Mouse (Mus musculus) right cerebral cortex, postnatal 10 days (tissue): ENCODE measurements around the gene Fyn.
A peak's percentile ranks its signal among the peaks of the same experiment; 100 is the strongest.

Source experiments
- DNase-seq, 2 experiments: peaks; one replicate each; pipeline ENCODE4 v3.0.0; 2021; ENCODE audit warnings: low spot score in 2 of 2

Gene Fyn

GRCm38 (mm10) chr10:39379287-39379686 is 10.6 kb downstream of the Fyn start:
- no peak for DNase-seq

DNA sequence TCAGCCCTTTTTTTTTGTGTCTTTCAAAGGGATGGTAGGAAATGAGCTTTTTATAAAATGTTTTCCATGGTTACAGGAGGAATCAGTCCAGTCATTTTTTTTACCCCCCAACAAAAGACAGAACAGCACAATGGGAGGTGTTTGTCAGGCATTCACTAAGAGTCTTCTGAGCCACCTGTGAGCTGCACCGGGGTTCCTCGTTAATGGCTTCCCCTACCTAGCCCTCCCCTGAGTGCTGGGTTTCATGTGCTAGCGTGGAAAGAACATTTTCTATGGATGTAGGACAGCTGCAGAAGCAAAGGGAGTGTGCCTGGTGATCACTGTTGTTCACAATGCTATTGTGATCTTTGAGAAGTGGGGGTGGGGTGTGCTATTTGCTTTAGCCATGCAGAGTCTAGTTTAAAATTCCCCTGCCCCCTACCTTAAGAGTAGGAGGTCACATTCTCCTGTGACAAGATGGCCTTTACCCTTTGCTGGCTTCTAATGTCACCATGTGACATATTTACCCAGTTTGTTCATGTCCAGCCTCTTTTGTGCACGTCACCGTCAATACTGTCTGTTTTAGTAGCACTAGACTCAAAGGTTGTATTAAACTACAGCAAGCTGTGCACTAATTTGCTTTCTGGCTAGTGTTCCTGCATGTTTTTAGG is 11.2 kb downstream of the Fyn start:
- DNase-seq: no peak

GRCm38 (mm10) chr10:39385259-39385658 is 16.6 kb downstream of the Fyn start:
- DNase-seq: peak in 1 of 2 experiments; percentile 38

DNA sequence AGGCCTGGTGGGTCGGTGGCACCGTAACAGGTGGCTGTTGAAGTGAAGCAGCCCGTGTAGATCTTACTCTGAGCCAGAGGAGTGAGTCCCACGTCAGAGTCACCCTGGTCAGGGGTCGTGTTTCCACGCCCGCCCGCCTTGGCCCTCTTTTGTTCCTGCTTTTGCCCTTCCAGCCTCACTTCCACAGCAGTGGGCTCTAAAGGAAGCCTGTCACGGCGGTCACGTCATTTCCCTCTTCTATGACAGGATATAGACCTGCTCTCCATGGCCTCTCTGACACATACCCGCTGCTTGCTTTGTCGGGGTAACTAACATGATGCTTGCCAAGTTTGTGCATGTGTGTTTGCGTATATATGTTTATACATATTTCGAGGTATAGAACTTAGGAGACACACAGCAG is 17.5 kb downstream of the Fyn start:
- no peak for DNase-seq

DNA sequence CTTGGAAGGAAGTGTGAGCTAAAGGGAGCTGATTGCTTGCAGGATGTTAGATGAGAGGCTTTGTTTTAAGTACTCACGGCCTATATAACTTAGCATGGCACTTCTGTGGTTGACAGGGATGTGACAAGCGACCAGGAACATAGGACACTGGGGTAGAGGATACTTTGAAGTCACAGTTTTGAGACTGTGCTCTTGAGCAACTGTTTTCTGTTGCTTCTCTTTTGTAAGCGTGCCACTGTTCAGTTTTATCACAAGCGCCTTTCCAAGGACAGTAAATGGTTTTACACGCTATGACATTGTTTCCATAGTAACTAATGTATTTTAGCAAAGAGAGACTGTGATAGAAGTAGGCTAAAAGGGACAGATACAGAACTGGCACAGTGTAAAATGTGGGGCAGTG is 18.4 kb downstream of the Fyn start:
- DNase-seq: no peak

DNA sequence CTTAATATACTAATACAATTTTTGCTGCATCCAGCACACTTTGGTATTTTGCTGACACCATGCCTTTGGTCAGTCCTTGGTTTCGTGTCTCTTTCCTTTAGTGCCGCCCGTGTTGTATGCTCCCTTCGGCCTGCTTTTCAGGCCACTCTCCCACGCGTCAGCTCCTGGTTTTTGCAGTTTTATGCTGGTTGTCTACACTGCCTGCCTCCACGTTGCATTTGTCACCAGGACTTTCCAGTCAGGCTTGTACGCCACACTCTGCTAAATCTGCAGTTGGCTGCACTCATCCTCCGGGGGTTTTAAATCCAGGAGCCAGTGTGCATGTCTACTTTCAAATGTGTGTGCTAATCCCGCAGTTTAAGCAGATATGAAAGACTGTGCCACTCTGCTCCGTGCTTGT is 18.9 kb downstream of the Fyn start:
- no peak for DNase-seq

DNA sequence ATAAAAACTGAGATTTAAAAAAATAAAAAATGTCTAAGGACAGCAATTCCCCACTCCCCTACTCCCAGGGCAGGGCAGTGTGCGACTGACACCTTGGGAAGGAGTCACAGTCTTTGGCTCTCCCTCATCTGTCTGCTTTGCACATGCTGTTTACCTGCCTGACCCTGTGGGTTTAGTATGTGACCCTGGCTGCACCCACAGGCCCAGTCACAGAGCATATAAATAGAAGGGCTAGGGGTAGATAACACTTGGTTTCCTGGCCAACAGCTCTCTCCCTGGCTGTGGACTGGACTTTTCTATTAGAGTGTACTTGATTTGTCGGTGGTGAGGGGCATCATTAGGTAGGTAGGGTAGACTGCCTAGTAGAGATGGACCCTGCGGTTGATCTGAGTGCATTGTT is 19.5 kb downstream of the Fyn start:
- peak in 1 of 2 experiments; percentile 20 for DNase-seq

GRCm38 (mm10) chr10:39389451-39389891 is 20.8 kb downstream of the Fyn start:
- peak; percentile 71 to 82 for DNase-seq

- no peak for DNase-seq
These were observed 21.9 kb downstream of the Fyn start for GRCm38 (mm10) chr10:39390541-39390940.

DNA sequence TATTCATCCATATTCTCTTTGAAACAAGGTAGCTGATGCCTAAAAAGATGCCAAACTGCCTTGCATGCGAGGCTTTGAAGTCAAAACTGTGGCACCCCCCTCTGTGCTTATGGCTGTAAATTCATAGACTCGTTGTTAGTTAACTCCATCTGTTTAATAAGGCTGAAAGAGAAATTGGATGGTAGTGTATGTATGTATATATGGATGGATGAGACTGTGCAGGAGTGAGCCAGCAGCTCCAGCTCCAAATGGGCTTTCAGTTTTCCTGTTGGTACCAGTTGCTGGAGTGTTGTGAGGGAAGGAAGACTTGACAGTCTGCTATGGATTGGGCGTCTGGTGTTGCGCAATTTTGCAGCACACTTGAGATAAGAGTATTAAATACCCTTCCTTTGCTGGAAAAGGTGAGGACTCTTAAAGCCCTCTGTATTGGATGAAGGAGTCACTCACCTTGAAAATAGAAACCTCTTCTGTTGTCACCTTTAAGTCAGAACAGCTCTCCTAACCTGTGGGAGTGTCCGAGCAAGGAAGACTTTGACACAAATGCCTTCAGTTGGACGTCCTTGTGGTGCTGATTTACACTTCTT is 24.3 kb downstream of the Fyn start:
- DNase-seq: no peak

GRCm38 (mm10) chr10:39395544-39395943 is 26.9 kb downstream of the Fyn start:
- DNase-seq: no peak

DNA sequence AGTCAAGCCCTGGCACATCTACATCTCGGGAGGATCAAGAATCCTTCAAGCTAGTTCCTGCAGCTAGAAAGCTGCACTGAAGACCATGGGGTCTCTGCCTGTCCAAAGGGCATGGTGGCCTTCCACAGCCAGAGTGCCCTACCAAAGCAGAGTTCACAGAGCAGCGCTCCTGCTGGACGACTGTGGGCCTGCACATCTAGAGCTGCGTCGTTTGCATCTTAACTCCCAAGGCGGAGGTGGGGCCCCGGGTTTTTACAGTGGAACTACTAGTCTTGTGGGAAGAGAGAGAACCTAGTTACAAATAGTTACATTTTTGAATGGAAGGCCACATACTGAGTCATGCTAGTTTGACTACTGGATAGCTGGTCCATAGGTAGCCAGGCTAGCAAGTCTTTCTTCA is 30.3 kb downstream of the Fyn start:
- DNase-seq: no peak

DNA sequence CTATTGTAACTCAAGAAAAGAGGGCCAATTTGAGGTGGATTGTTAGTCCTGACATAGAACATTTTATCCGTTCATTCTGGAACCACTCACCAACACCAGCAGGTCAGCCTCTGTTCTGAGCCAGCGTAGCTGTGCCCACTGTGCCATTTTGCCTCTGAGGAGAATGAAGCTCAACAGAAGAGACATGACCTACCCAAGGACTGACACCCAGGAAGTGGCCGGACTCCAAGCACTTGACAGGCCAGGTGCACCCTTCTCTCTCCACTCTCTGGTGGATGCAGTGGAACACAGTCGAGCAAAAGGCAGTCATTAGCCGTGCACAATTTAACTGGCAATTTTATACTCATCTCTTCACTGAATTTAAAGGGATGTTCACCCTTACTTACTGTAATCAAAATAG is 31.5 kb downstream of the Fyn start:
- peak in 1 of 2 experiments; percentile 29 for DNase-seq

DNA sequence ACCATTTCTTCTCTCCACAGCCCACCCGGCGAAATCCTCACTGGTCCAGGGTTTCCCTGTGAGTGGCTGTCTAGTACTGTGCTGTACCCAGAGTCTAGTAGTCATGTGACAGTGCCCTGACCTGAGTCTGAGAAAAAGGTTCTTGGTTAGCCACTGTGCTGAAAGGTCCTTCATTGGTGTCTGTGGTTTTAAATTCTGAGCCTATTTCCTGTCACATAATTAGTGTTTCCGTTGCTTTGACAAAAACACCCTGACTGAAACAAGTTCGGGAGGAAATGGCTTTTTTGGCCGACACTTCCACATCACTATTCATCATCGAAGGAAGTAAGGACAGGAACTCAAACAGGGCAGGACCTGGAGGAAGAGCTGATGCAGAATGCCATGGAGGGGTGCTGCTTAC is 33.8 kb downstream of the Fyn start:
- no peak for DNase-seq

GRCm38 (mm10) chr10:39403706-39404105 is 35.1 kb downstream of the Fyn start:
- DNase-seq: no peak

DNA sequence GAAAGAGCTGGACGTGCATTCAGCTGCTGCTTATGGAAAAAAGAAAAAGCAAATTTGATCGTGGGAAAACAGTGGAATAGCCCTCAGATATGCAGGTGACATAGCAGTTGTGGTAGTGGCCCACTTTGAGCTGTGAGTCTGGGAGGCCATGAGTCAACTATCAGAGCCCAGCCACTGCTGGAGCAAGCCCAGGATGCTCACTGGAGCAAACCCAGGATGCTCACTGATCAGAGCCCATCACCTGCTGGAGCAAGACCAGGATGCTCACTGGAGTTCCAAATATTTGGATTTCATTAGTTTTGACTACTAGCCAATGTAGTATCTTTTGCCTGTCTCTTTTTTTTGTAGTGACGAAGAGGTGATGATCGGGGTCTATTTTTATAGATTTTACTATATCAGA is 35.5 kb downstream of the Fyn start:
- DNase-seq: no peak

DNA sequence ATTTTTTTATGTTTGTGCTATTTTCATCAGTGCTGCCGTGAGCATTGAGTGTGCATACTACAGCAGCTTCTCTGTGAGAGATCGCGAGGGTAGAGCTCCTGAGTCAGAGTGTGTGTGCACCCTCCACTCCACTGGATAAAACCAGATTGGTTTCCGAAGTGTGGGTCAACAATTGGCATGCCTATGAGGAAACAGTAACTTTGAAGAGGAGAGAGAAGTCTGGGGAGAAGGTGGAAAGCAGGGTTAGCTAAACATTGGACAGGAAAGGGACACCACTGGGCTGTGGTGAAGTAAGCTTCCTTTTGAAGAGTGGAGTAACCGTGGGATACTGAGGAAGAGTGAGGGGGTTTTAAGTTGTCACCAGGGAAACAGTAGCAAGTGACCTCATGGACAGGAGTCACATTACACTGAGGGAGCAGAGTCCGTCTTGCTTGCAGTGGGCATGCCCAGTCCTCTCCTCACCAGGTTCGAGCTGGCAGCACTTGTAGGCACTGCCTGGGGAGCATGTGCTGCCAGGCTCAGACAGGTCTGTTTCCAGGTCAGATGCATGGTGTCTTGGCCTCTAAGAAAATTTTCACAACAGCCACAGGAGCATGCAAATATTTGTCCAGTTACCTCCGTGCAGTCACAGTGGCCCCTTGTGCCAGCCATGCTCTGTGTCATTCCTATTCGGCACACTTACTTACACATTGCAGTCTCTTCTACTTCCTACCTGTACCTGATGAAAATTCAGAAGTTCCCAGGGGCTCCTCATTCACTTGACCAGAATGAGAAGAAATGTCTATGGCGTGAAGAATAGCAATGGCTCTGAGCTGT is 37.5 kb downstream of the Fyn start:
- peak in 1 of 2 experiments; percentile 19 for DNase-seq

DNA sequence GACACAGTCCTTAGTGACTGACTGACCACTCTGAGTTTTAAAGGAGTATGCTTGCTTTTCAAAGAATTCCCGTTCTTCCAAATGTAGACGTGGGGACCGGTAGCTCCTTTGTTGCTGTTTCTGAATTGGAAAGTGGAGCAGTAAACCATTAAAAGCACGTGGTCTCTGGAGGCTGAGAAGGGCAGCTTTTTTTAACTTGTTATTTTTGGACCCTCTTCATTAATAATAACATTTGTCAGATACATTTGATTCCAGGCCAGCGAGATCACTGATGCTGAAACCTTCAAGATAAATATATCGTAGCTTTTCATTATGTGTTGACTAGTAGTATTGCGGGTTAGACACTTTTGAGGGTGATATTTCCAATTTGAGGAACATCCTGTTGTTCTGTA is 38.1 kb downstream of the Fyn start:
- no peak for DNase-seq

DNA sequence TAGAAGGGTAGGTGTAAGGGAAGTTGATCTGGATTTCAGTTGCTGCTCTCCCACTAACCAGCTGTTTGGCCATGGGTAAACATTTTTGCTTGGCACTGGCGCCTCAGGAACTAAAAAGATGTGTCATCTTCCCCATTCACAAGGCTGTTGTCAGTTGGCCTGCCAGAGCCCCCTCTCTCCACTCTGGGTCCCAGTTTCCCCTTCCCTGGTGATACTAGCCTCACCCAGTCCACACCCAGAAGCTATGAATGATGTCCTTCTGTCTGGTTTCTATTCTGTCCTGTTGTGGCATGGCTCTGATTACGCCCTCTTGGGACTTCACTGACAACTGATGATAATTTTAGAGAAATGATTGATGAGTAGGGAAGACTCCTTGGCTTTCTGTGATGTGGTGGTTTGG is 38.9 kb downstream of the Fyn start:
- DNase-seq: no peak

- DNase-seq: no peak
These were observed 40.9 kb downstream of the Fyn start for GRCm38 (mm10) chr10:39409602-39410001.

- no peak for DNase-seq
These were observed 41.5 kb downstream of the Fyn start for GRCm38 (mm10) chr10:39410151-39410649.

DNA sequence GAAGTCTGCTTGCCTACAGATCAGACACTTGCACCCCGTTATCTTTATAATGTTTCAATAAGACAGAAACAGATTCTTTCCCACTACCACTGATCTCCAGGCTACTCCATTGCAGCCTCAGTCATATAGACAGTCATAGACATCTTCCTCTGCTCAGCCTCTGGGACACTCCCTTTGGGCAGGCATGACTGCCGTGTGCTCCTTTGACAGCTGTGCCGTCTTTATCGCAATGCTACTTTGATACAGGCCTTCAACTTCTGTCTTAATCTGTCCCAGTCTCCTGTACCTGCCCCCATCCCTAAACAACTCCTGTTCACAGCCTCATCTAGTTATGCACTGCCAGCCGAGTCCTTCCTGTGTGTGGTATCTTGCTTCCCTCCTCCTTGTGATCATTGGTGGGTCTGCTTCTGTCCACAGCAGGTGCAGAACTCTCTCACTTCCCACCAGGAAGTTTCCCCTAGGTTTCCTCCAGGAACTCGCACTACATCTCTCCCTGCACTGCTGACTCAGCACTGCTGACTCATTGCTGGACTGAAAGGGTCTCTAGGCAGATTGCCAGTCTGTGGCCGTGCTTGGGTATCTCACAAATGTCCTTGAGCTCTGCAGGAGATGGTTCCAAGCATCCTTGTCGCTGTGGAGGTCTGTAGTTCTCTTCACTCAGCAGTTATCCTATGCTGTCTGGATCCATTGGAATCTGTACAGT is 43.4 kb downstream of the Fyn start:
- DNase-seq: peak in 1 of 2 experiments; percentile 48
